Mouse (Mus musculus) MEL (cell line): ENCODE measurements around the gene Ino80. TPM values are rescaled to one million over a fixed set of nuclear protein-coding genes. Genes with fewer than 3 reads are reported as not detected.

Experiments used
- DNase-seq: peaks from one replicate; pipeline ENCODE4 v3.0.0; 2011; ENCODE audit warnings: low read depth, low spot score
- H3K27ac ChIP-seq: 2 replicates; pipeline ENCODE4 v1.5.1; 2012; ENCODE audit warnings: low read depth, mild to moderate bottlenecking, control low read depth, low read length, moderate library complexity; ENCODE audit not compliant: control insufficient read depth
- H3K27me3 ChIP-seq, 2 experiments: fragments of 150-350 bp in 1 of 2; sonication (generic) in 1 of 2; 2 replicates each; pipeline ENCODE4 v1.6.1; 2012; ENCODE audit warnings: low read length in 2 of 2, mild to moderate bottlenecking in 2 of 2, improper control_type of control experiment in 1 of 2, moderate library complexity in 1 of 2; ENCODE audit not compliant: insufficient read depth in 2 of 2, control insufficient read depth in 1 of 2
- H3K36me3 ChIP-seq, 2 experiments: 2 replicates each; pipeline ENCODE4 v1.6.1; 2012 to 2014; ENCODE audit warnings: low read length in 2 of 2, improper control_type of control experiment in 1 of 2, inconsistent platforms in 1 of 2, mild to moderate bottlenecking in 1 of 2; ENCODE audit not compliant: insufficient read depth in 2 of 2, control insufficient read depth in 1 of 2
- H3K4me1 ChIP-seq, 2 experiments: fragments of 150-350 bp in 1 of 2; sonication (generic) in 1 of 2; 2 replicates each; pipeline ENCODE4 v1.6.1; 2012; ENCODE audit warnings: low read length in 2 of 2, improper control_type of control experiment in 1 of 2, mild to moderate bottlenecking in 1 of 2; ENCODE audit not compliant: insufficient read depth in 2 of 2, control insufficient read depth in 1 of 2
- H3K4me3 ChIP-seq, 2 experiments: fragments of 150-350 bp in 1 of 2; sonication (generic) in 1 of 2; 2 replicates each; pipeline ENCODE4 v1.5.1; 2012; ENCODE audit warnings: low read depth in 2 of 2, low read length in 2 of 2, mild to moderate bottlenecking in 2 of 2, moderate library complexity in 2 of 2, control low read depth in 1 of 2, improper control_type of control experiment in 1 of 2; ENCODE audit not compliant: control insufficient read depth in 1 of 2, insufficient read depth in 1 of 2
- H3K79me2 ChIP-seq: 2 replicates; pipeline ENCODE4 v1.6.1; 2012; ENCODE audit warnings: mild to moderate bottlenecking, low read length, moderate library complexity; ENCODE audit not compliant: control insufficient read depth, poor library complexity, insufficient read depth
- H3K9ac ChIP-seq: 2 replicates; pipeline ENCODE4 v1.6.1; 2012; ENCODE audit warnings: low read depth, mild to moderate bottlenecking, control low read depth, low read length, moderate library complexity; ENCODE audit not compliant: control insufficient read depth, poor library complexity, severe bottlenecking
- H3K9me3 ChIP-seq: fragments of 150-350 bp; sonication (generic); replicated peaks from 2 replicates; pipeline ENCODE4 v1.6.1; 2012; ENCODE audit warnings: mild to moderate bottlenecking, low read length, improper control_type of control experiment, moderate library complexity; ENCODE audit not compliant: insufficient read depth
- CHD1 ChIP-seq: IDR thresholded peaks from 2 replicates; pipeline ENCODE4 v1.6.1; 2012; ENCODE audit warnings: low read depth, mild to moderate bottlenecking, inconsistent platforms, low read length, improper control_type of control experiment
- CHD2 ChIP-seq: IDR thresholded peaks from 2 replicates; pipeline ENCODE4 v1.6.1; 2011; ENCODE audit warnings: low read length, improper control_type of control experiment
- E2F4 ChIP-seq: IDR thresholded peaks from 2 replicates; pipeline ENCODE4 v1.6.1; 2011; ENCODE audit warnings: low read depth, low read length, improper control_type of control experiment, borderline replicate concordance
- ELF1 ChIP-seq: IDR thresholded peaks from 2 replicates; pipeline ENCODE4 v1.6.1; 2014; ENCODE audit warnings: low read depth, mild to moderate bottlenecking, inconsistent platforms, low read length, improper control_type of control experiment, moderate library complexity
- KAT2A ChIP-seq: conservative IDR thresholded peaks from 2 replicates; pipeline ENCODE4 v1.6.1; 2012; ENCODE audit warnings: low read depth, low read length, improper control_type of control experiment, inconsistent platforms
- MAFK ChIP-seq: IDR thresholded peaks from 2 replicates; pipeline ENCODE4 v1.6.1; 2011; ENCODE audit warnings: low read depth, mild to moderate bottlenecking, low read length, improper control_type of control experiment, borderline replicate concordance
- MAZ ChIP-seq: IDR thresholded peaks from 2 replicates; pipeline ENCODE4 v1.6.1; 2012; ENCODE audit warnings: low read depth, mild to moderate bottlenecking, inconsistent platforms, low read length, improper control_type of control experiment
- MEF2A ChIP-seq: IDR thresholded peaks from 2 replicates; pipeline ENCODE4 v1.6.1; 2014; ENCODE audit warnings: low read depth, mild to moderate bottlenecking, inconsistent platforms, low read length, improper control_type of control experiment; ENCODE audit not compliant: poor library complexity, insufficient replicate concordance, severe bottlenecking; ENCODE audit errors: extremely low read depth
- MXI1 ChIP-seq: IDR thresholded peaks from 2 replicates; pipeline ENCODE4 v1.6.1; 2011; ENCODE audit warnings: mild to moderate bottlenecking, low read depth, low read length, improper control_type of control experiment
- MYB ChIP-seq: IDR thresholded peaks from 2 replicates; pipeline ENCODE4 v1.6.1; 2011; ENCODE audit warnings: mild to moderate bottlenecking, low read depth, low read length, improper control_type of control experiment
- MYC ChIP-seq: IDR thresholded peaks from 2 replicates; pipeline ENCODE4 v1.6.1; 2011; ENCODE audit warnings: low read depth, mild to moderate bottlenecking, low read length, improper control_type of control experiment, moderate library complexity
- NRF1 ChIP-seq: IDR thresholded peaks from 2 replicates; pipeline ENCODE4 v1.6.1; 2014; ENCODE audit warnings: low read depth, mild to moderate bottlenecking, inconsistent platforms, low read length, improper control_type of control experiment, moderate library complexity; ENCODE audit not compliant: poor library complexity, insufficient read depth, severe bottlenecking
- POLR2A ChIP-seq, 2 experiments: IDR thresholded peaks; 2 replicates each; pipeline ENCODE4 v1.6.1; 2011 to 2012; ENCODE audit warnings: low read length in 2 of 2, mild to moderate bottlenecking in 2 of 2, control low read depth in 1 of 2, improper control_type of control experiment in 1 of 2, low read depth in 1 of 2, moderate library complexity in 1 of 2; ENCODE audit not compliant: control insufficient read depth in 1 of 2, insufficient read depth in 1 of 2, poor library complexity in 1 of 2
- RAD21 ChIP-seq: IDR thresholded peaks from 2 replicates; pipeline ENCODE4 v1.6.1; 2011; ENCODE audit warnings: mild to moderate bottlenecking, low read depth, low read length, improper control_type of control experiment
- RCOR1 ChIP-seq: IDR thresholded peaks from 2 replicates; pipeline ENCODE4 v1.6.1; 2012; ENCODE audit warnings: low read depth, mild to moderate bottlenecking, inconsistent platforms, low read length, improper control_type of control experiment
- SIN3A ChIP-seq: IDR thresholded peaks from 2 replicates; pipeline ENCODE4 v1.6.1; 2012; ENCODE audit warnings: low read length, improper control_type of control experiment, inconsistent platforms
- SMC3 ChIP-seq: IDR thresholded peaks from 2 replicates; pipeline ENCODE4 v1.6.1; 2011; ENCODE audit warnings: low read depth, low read length, improper control_type of control experiment
- TAL1 ChIP-seq: IDR thresholded peaks from 2 replicates; pipeline ENCODE4 v1.6.1; 2012; ENCODE audit warnings: mild to moderate bottlenecking, inconsistent platforms, low read length, moderate library complexity, mixed read lengths
- TBP ChIP-seq: IDR thresholded peaks from 2 replicates; pipeline ENCODE4 v1.8.0; 2011; ENCODE audit warnings: low read depth, low read length, improper control_type of control experiment
- USF1 ChIP-seq: IDR thresholded peaks from 2 replicates; pipeline ENCODE4 v1.6.1; 2014; ENCODE audit warnings: low read depth, mild to moderate bottlenecking, inconsistent platforms, low read length, improper control_type of control experiment, moderate library complexity
- USF2 ChIP-seq, 2 experiments: IDR thresholded peaks; 2 replicates each; pipeline ENCODE4 v1.6.1; 2011 to 2012; ENCODE audit warnings: improper control_type of control experiment in 2 of 2, low read length in 2 of 2, borderline replicate concordance in 1 of 2, inconsistent platforms in 1 of 2, low read depth in 1 of 2, mild to moderate bottlenecking in 1 of 2; ENCODE audit not compliant: insufficient read depth in 1 of 2
- ZKSCAN1 ChIP-seq: IDR thresholded peaks from 2 replicates; pipeline ENCODE4 v1.6.1; 2012; ENCODE audit warnings: low read depth, mild to moderate bottlenecking, inconsistent platforms, low read length, improper control_type of control experiment, moderate library complexity
- polyA plus RNA-seq, 2 experiments: library from polyadenylated mRNA; stranded (reverse) in 1 of 2; unstranded in 1 of 2; fragments of >175 nt in 1 of 2; fragments of >200 nt in 1 of 2; gene quantifications; 2 replicates each; pipeline versions ENCODE4 v1.2.1 to v1.2.4; 2012; ENCODE audit warnings: low replicate concordance in 2 of 2, low read depth in 1 of 2; ENCODE audit not compliant: insufficient read length in 2 of 2, insufficient read depth in 1 of 2, missing spikeins in 1 of 2
- total RNA-seq: library from RNA; depleted of rRNA; stranded (reverse); fragments of 300-350 nt; gene quantifications from 2 replicates; pipeline ENCODE4 v1.2.3, GENCODE M21; 2012

The Ino80 gene
- total and polyA plus RNA-seq, 3 experiments = 13.9 to 37.9 (median 23.1) TPM

DNA sequence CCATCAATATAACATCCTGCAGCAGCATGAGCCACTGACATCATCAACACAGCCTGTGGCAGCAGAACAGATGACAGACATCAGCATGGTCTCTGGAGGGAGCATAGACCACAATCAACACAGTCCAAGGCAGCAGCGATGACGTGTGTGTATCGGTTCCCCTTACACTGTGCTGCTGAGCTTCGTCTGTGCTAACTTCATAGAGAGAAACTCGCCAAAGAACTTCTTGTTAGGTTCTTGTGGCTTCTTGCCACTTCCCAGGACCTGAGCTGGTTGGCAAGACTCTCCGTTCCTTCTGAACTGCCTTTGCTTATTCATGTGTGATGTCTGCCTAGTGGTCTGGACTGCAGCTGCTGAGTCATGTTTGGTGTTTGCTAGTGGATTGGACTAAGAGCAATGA, 119.2 kb downstream of the Ino80 start (continued):
- peak; percentile 62; the same call in 1 of the 2 replicates for TF ChIP-seq MAFK
- TF ChIP-seq MEF2A = no peak
- no peak for TF ChIP-seq SMC3
- no peak for TF ChIP-seq SIN3A
- no peak for TF ChIP-seq ZKSCAN1
- no peak for TF ChIP-seq E2F4

GRCm38 (mm10) chr2:119356805-119357204, 120.7 kb downstream of the Ino80 start:
- no peaks in the 10 kb centered on the region for H3K9me3 ChIP-seq
- H3K27ac ChIP-seq = no peak overlapping the region
- no peak for TF ChIP-seq TBP
- TF ChIP-seq USF1 = no peak
- TF ChIP-seq CHD1 = no peak
- TF ChIP-seq CHD2 = no peak
- no peak for TF ChIP-seq RCOR1
- TF ChIP-seq TAL1 = no peak
- TF ChIP-seq MAZ = no peak
- TF ChIP-seq ELF1 = no peak
- TF ChIP-seq MXI1 = no peak
- TF ChIP-seq MYC = no peak
- no peak for TF ChIP-seq RAD21
- TF ChIP-seq USF2 (IDR thresholded peaks at IDR 0.05; ENCODE audit: borderline replicate concordance in 1 of 2, insufficient read depth in 1 of 2, low read depth in 1 of 2, low read length in 2 of 2) = no peak
- TF ChIP-seq POLR2A (IDR thresholded peaks at IDR 0.05; ENCODE audit: control insufficient read depth in 1 of 2, insufficient read depth in 1 of 2, low read depth in 1 of 2, low read length in 2 of 2, poor library complexity in 1 of 2) = no peak
- no peak for TF ChIP-seq KAT2A
- no peak for TF ChIP-seq E2F4
- TF ChIP-seq NRF1 = no peak
- no peak for TF ChIP-seq MYB
- TF ChIP-seq MEF2A = no peak
- no peak overlapping the region for H3K4me3 ChIP-seq
- peak; percentile 22 for DNase-seq
- peaks cover 2% of the 10 kb centered on the region for H3K79me2 ChIP-seq
- no peaks in the 10 kb centered on the region for H3K27me3 ChIP-seq
- H3K9ac ChIP-seq = no peak overlapping the region
- peaks cover 10 to 27% of the 10 kb centered on the region in 2 experiments for H3K4me1 ChIP-seq
- H3K36me3 ChIP-seq = peaks cover 2 to 11% of the 10 kb centered on the region in 2 experiments; a peak in 3 of 4 replicates
